Comparison of ENCODE assay signal across 35 mouse cellular contexts in the genomic region with DNA sequence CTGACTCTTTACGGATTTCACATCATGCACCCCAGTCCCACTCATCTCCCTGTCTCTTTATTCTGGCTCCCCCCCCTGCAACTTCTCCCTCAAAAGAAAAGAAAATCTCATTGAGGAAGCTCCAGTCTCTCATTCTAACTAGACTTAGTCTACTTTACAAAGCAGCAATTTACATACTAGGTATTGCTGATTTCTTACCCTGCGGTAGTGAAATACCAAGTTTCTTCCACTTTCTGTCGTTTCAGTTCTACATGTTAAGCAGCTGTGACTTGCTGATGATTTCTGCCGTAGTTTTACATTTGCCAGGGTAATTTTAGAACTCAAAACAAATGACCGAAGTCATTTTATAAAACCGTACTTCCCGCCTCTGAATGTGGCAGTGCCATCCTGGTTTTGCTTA. TPM values are rescaled to one million over a fixed set of nuclear protein-coding genes. Genes with fewer than 3 reads are reported as not detected.
"Had no signal": no experiment of that assay in that cellular context is flagged by ENCODE, and none has a peak within 500 bp of the region (broad histone marks: within the 10 kb centered on the region; RNA-seq: fewer than 3 reads in every experiment).

No protein-coding gene starts in this region.

- H3K27me3 ChIP-seq: limb, embryonic 12.5 days; limb, embryonic 13.5 days; limb, embryonic 15.5 days; liver, embryonic 12.5 days; liver, embryonic 13.5 days; liver, embryonic 15.5 days; lung, embryonic 15.5 days; megakaryocyte, embryonic 14.5 days; midbrain, embryonic 12.5 days; midbrain, embryonic 13.5 days; midbrain, embryonic 15.5 days; neural tube, embryonic 12.5 days had no signal

- H3K4me2 ChIP-seq: limb, embryonic 12.5 days; limb, embryonic 13.5 days; limb, embryonic 15.5 days; liver, embryonic 11.5 days; liver, embryonic 12.5 days; liver, embryonic 13.5 days; liver, embryonic 15.5 days; lung, embryonic 14.5 days; lung, embryonic 15.5 days; midbrain, embryonic 11.5 days; midbrain, embryonic 12.5 days; midbrain, embryonic 13.5 days; midbrain, embryonic 15.5 days; neural tube, embryonic 12.5 days had no signal

- H3K4me1 ChIP-seq: limb, embryonic 10.5 days; limb, embryonic 12.5 days; limb, embryonic 13.5 days; limb, embryonic 15.5 days; liver, embryonic 12.5 days; liver, embryonic 13.5 days; liver, embryonic 15.5 days; lung, embryonic 15.5 days; midbrain, embryonic 10.5 days; midbrain, embryonic 12.5 days; midbrain, embryonic 13.5 days; midbrain, embryonic 15.5 days; neural tube, embryonic 12.5 days had no signal

- DNase-seq: left cerebral cortex, postnatal 4 days; liver; liver, embryonic 13.5 days; liver, postnatal 0 days; lung, adult 18-20 months; lung, adult 2 months; lung, embryonic 14.5 days; lung, postnatal 10 days; lung, postnatal 14 days; lung, postnatal 36 days; lung, postnatal 4 days; midbrain, embryonic 14.5 days had no signal

- H3K9ac ChIP-seq: limb, embryonic 12.5 days; limb, embryonic 13.5 days; limb, embryonic 15.5 days; liver, embryonic 12.5 days; liver, embryonic 13.5 days; liver, embryonic 14.5 days; liver, embryonic 15.5 days; liver, postnatal 0 days; lung, embryonic 14.5 days; lung, embryonic 15.5 days; midbrain, embryonic 12.5 days; midbrain, embryonic 13.5 days; midbrain, embryonic 15.5 days; neural tube, embryonic 12.5 days had no signal

- H3K27ac ChIP-seq: limb, embryonic 10.5 days; limb, embryonic 12.5 days; limb, embryonic 13.5 days; limb, embryonic 15.5 days; liver, embryonic 12.5 days; liver, embryonic 13.5 days; liver, embryonic 14.5 days; liver, embryonic 15.5 days; lung, embryonic 15.5 days; macrophage; midbrain, embryonic 10.5 days; midbrain, embryonic 12.5 days; midbrain, embryonic 13.5 days; midbrain, embryonic 15.5 days; neural tube, embryonic 12.5 days had no signal

- H3K9me3 ChIP-seq: limb, embryonic 10.5 days; limb, embryonic 12.5 days; limb, embryonic 13.5 days; limb, embryonic 15.5 days; liver, embryonic 12.5 days; liver, embryonic 13.5 days; liver, embryonic 15.5 days; lung, embryonic 15.5 days; midbrain, embryonic 10.5 days; midbrain, embryonic 12.5 days; midbrain, embryonic 13.5 days; midbrain, embryonic 15.5 days; neural tube, embryonic 12.5 days had no signal

- H3K4me3 ChIP-seq: limb, embryonic 10.5 days; limb, embryonic 12.5 days; limb, embryonic 13.5 days; limb, embryonic 15.5 days; liver, embryonic 12.5 days; liver, embryonic 13.5 days; liver, embryonic 15.5 days; lung, embryonic 15.5 days; megakaryocyte, embryonic 14.5 days; midbrain, embryonic 10.5 days; midbrain, embryonic 12.5 days; midbrain, embryonic 13.5 days; midbrain, embryonic 15.5 days; myocyte; neural tube, embryonic 12.5 days had no signal

- H3K36me3 ChIP-seq: limb, embryonic 10.5 days; limb, embryonic 12.5 days; limb, embryonic 13.5 days; limb, embryonic 15.5 days; liver, embryonic 12.5 days; liver, embryonic 13.5 days; liver, embryonic 15.5 days; lung, embryonic 15.5 days; midbrain, embryonic 10.5 days; midbrain, embryonic 12.5 days; midbrain, embryonic 13.5 days; midbrain, embryonic 15.5 days; neural tube, embryonic 12.5 days had no signal

RNA-seq across cellular contexts. Expression of a gene that starts 8.2 kb away (rescaled TPM):
- total RNA-seq: left cerebral cortex, postnatal 10 days; left cerebral cortex, postnatal 14 days; megakaryocyte progenitor cell, adult 5-6 weeks; megakaryocyte-erythroid progenitor cell, adult 5-6 weeks had no signal
- polyA plus RNA-seq: liver, adult 2 months; macrophage had no signal
